Mouse (Mus musculus) cerebellum, adult 8-10 months (tissue): ENCODE data around the gene Aff3.
"Not testable (repeated sequence)": the region's sequence is repeated elsewhere in the genome, so short reads cannot be mapped to it uniquely, and the experiment has no call there.

Experiments used
- DNase-seq: peaks from one replicate; pipeline ENCODE4 v3.0.0; 2022

Aff3 gene

GRCm38 (mm10) chr1:38483191-38483590, 181.6 kb downstream of the Aff3 start:
- DNase-seq, result no peak

GRCm38 (mm10) chr1:38478246-38478743, 186.5 kb downstream of the Aff3 start:
- no peak for DNase-seq

GRCm38 (mm10) chr1:38470817-38471216, 193.9 kb downstream of the Aff3 start:
- DNase-seq, result no peak

GRCm38 (mm10) chr1:38470166-38470565, 194.6 kb downstream of the Aff3 start:
- DNase-seq, result no peak

- no peak for DNase-seq
Observed at GRCm38 (mm10) chr1:38467305-38468083, 197.3 kb downstream of the Aff3 start.

GRCm38 (mm10) chr1:38456719-38457269, 208.0 kb downstream of the Aff3 start:
- DNase-seq, result no peak

GRCm38 (mm10) chr1:38454921-38455320, 209.8 kb downstream of the Aff3 start:
- no peak for DNase-seq

GRCm38 (mm10) chr1:38451367-38451766, 213.4 kb downstream of the Aff3 start:
- no peak for DNase-seq

GRCm38 (mm10) chr1:38450677-38451076, 214.1 kb downstream of the Aff3 start:
- peak; percentile 22 for DNase-seq

GRCm38 (mm10) chr1:38449816-38450478, 214.8 kb downstream of the Aff3 start:
- DNase-seq, result no peak

GRCm38 (mm10) chr1:38448854-38449253, 215.9 kb downstream of the Aff3 start:
- no peak for DNase-seq

- DNase-seq, result no peak
Observed at GRCm38 (mm10) chr1:38447581-38447980, 217.2 kb downstream of the Aff3 start.

GRCm38 (mm10) chr1:38446152-38446820, 218.5 kb downstream of the Aff3 start:
- DNase-seq, result no peak

- DNase-seq, result no peak
Observed at GRCm38 (mm10) chr1:38442887-38443286, 221.9 kb downstream of the Aff3 start.

- no peak for DNase-seq
Observed at GRCm38 (mm10) chr1:38442479-38442878, 222.3 kb downstream of the Aff3 start.

- DNase-seq, result no peak
Observed at GRCm38 (mm10) chr1:38441800-38442199, 223.0 kb downstream of the Aff3 start.

- no peak for DNase-seq
Observed at GRCm38 (mm10) chr1:38440471-38440815, 224.3 kb downstream of the Aff3 start.

GRCm38 (mm10) chr1:38439751-38440470, 224.8 kb downstream of the Aff3 start:
- no peak for DNase-seq

GRCm38 (mm10) chr1:38438447-38438846, 226.3 kb downstream of the Aff3 start:
- DNase-seq, result no peak

- no peak for DNase-seq
Observed at GRCm38 (mm10) chr1:38437671-38438070, 227.1 kb downstream of the Aff3 start.

- no peak for DNase-seq
Observed at GRCm38 (mm10) chr1:38436471-38437340, 228.0 kb downstream of the Aff3 start.

- not testable (repeated sequence) for DNase-seq
Observed at GRCm38 (mm10) chr1:38430311-38430710, 234.4 kb downstream of the Aff3 start.
